Mouse (Mus musculus) thymus, adult 2 months (tissue): ENCODE measurements around the gene Cldn7.

ENCODE experiments used
- CTCF ChIP-seq: fragments of 200-500 bp; IDR thresholded peaks from 2 replicates; pipeline ENCODE4 v1.5.1; 2012; ENCODE audit warnings: mild to moderate bottlenecking, control low read depth, low read length, moderate library complexity, borderline replicate concordance; ENCODE audit not compliant: control insufficient read depth, poor library complexity, insufficient read depth; ENCODE audit errors: extremely low read depth
- POLR2A ChIP-seq: fragments of 200-500 bp; IDR thresholded peaks from 2 replicates; pipeline ENCODE4 v1.6.1; 2012; ENCODE audit warnings: mild to moderate bottlenecking, low read length, control low read depth, moderate library complexity; ENCODE audit not compliant: control insufficient read depth, poor library complexity, insufficient read depth; ENCODE audit errors: extremely low read depth

GRCm38 (mm10) chr11:69939731-69940130 lies 24.8 kb upstream of the Cldn7 start:
- TF ChIP-seq CTCF = no peak
- TF ChIP-seq POLR2A = no peak
